Mouse (Mus musculus) gastrocnemius, adult 18-20 months (tissue): ENCODE measurements at regions not wholly inside any gene's neighbourhood (a gene's known extent, or its start where the extent isn't known, plus 50 kb on each side); places are given as distances from the start of the nearest gene placed in this dataset.

Source experiments
- DNase-seq: peaks from one replicate; pipeline ENCODE4 v3.0.0; 2021; ENCODE audit warnings: low spot score

- no peak for DNase-seq
Measured at GRCm38 (mm10) chr2:174848981-174849681, 88.7 kb downstream of the Edn3 start.

- DNase-seq, result no peak
Measured at GRCm38 (mm10) chr2:174850860-174851259, 90.4 kb downstream of the Edn3 start.

- DNase-seq, result peak; percentile 54
Measured at GRCm38 (mm10) chr2:174851525-174852330, 91.3 kb downstream of the Edn3 start.

- DNase-seq, result no peak
Measured at GRCm38 (mm10) chr2:174853786-174854185, 93.4 kb downstream of the Edn3 start.

GRCm38 (mm10) chr2:174855548-174855947, 95.1 kb downstream of the Edn3 start:
- DNase-seq, result no peak

- DNase-seq, result no peak
Measured at GRCm38 (mm10) chr2:174856135-174856534, 95.7 kb downstream of the Edn3 start.

GRCm38 (mm10) chr2:174858011-174858834, 97.8 kb downstream of the Edn3 start:
- peak; percentile 83 for DNase-seq

- no peak for DNase-seq
Measured at GRCm38 (mm10) chr2:174858835-174859215, 98.4 kb downstream of the Edn3 start.

- DNase-seq, result no peak
Measured at GRCm38 (mm10) chr2:174859533-174859932, 99.1 kb downstream of the Edn3 start.

GRCm38 (mm10) chr2:174864657-174865056, 104.2 kb downstream of the Edn3 start:
- DNase-seq, result no peak

- no peak for DNase-seq
Measured at GRCm38 (mm10) chr2:174866546-174866945, 106.1 kb downstream of the Edn3 start.

- DNase-seq, result no peak
Measured at GRCm38 (mm10) chr2:174867397-174867796, 107.0 kb downstream of the Edn3 start.

- DNase-seq, result no peak
Measured at GRCm38 (mm10) chr2:174868186-174868585, 107.8 kb downstream of the Edn3 start.

- peak; percentile 19 for DNase-seq
Measured at GRCm38 (mm10) chr2:174868743-174869369, 108.4 kb downstream of the Edn3 start.

- no peak for DNase-seq
Measured at GRCm38 (mm10) chr2:174870284-174870683, 109.9 kb downstream of the Edn3 start.

- DNase-seq, result no peak
Measured at GRCm38 (mm10) chr2:174871225-174871624, 110.8 kb downstream of the Edn3 start.

- DNase-seq, result no peak
Measured at GRCm38 (mm10) chr2:174871844-174872243, 111.4 kb downstream of the Edn3 start.

GRCm38 (mm10) chr2:174876886-174877285, 116.5 kb downstream of the Edn3 start:
- DNase-seq, result no peak

- no peak for DNase-seq
Measured at GRCm38 (mm10) chr2:174878979-174879378, 118.6 kb downstream of the Edn3 start.

GRCm38 (mm10) chr2:174880659-174881058, 120.2 kb downstream of the Edn3 start:
- DNase-seq, result no peak
